Mouse (Mus musculus) neural tube, embryonic 15.5 days (tissue): ENCODE measurements around the gene Proser2. TPM values are rescaled to one million over a fixed set of nuclear protein-coding genes. Genes with fewer than 3 reads are reported as not detected.

ENCODE experiments used
- ATAC-seq: fragments of 200-750 bp; cut with Nextera tagmentation; 2 replicates; pipeline ENCODE4 v1.8.0; 2017; ENCODE audit warnings: mild to moderate bottlenecking, moderate TSS enrichment, moderate library complexity; ENCODE audit not compliant: low FRiP score
- H3K27ac ChIP-seq: fragments of 300-500 bp; sonication (generic); replicated peaks from 2 replicates; pipeline ENCODE4 v1.5.1; 2015; ENCODE audit warnings: mild to moderate bottlenecking, inconsistent platforms
- H3K27me3 ChIP-seq: fragments of 300-500 bp; sonication (generic); replicated peaks from 2 replicates; pipeline ENCODE4 v1.6.1; 2015; ENCODE audit warnings: inconsistent platforms
- H3K36me3 ChIP-seq: fragments of 300-500 bp; sonication (generic); 2 replicates; pipeline ENCODE4 v1.6.1; 2015; ENCODE audit warnings: inconsistent platforms
- H3K4me1 ChIP-seq: fragments of 300-500 bp; sonication (generic); 2 replicates; pipeline ENCODE4 v1.6.1; 2015; ENCODE audit warnings: inconsistent platforms
- H3K4me2 ChIP-seq: fragments of 300-500 bp; sonication (generic); 2 replicates; pipeline ENCODE4 v1.6.1; 2015; ENCODE audit warnings: inconsistent platforms, mild to moderate bottlenecking, moderate library complexity
- H3K4me3 ChIP-seq: fragments of 300-500 bp; sonication (generic); replicated peaks from 2 replicates; pipeline ENCODE4 v1.5.1; 2015; ENCODE audit warnings: mild to moderate bottlenecking, inconsistent platforms
- H3K9ac ChIP-seq: fragments of 300-500 bp; sonication (generic); replicated peaks from 2 replicates; pipeline ENCODE4 v1.6.1; 2015; ENCODE audit warnings: mild to moderate bottlenecking, inconsistent platforms
- H3K9me3 ChIP-seq: fragments of 300-500 bp; sonication (generic); replicated peaks from 2 replicates; pipeline ENCODE4 v1.6.1; 2016; ENCODE audit warnings: inconsistent platforms
- WGBS: fragments of 180-500 bp; shearing (Covaris S2); methylation state at CpG from one replicate; pipeline ENCODE4 v1.1.7; 2015; ENCODE audit warnings: mixed read lengths; 5-methylcytosine and 5-hydroxymethylcytosine counted together
- polyA plus RNA-seq: library from polyadenylated mRNA; unstranded; fragments of >200 nt; fragmentation: Nextera tagmentation; extraction: Ambion mirVana; gene quantifications from 2 replicates; pipeline ENCODE4 v1.2.1, GENCODE M21; 2015

Gene Proser2
- polyA plus RNA-seq, 1 experiment from 2014 or later = 14.5 TPM

DNA sequence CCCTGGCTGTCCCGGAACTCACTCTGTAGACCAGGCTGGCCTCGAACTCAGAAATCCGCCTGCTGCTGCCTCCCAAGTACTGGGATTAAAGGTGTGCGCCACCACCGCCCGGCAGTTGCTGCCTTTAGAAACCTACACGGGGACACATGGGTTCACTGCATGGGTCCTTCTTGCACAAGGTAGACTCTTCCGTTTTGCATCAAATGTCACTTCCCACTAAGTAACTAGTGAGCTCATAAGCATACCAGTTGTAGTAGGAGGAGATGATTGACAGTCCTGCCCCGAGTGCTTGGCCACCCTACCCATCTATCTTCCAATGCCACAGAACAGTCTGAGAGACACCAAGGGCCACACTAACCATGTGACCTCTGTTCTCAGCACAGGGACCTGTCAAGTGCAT lies 29.2 kb upstream of the Proser2 start:
- H3K27me3 ChIP-seq = no peaks in the 10 kb centered on the region
- ATAC-seq = no peak
- no peak overlapping the region for H3K4me2 ChIP-seq
- no peak overlapping the region for H3K9ac ChIP-seq
- no peak overlapping the region for H3K27ac ChIP-seq
- H3K36me3 ChIP-seq = no peaks in the 10 kb centered on the region
- no peak overlapping the region for H3K4me3 ChIP-seq
- H3K4me1 ChIP-seq = no peaks in the 10 kb centered on the region
- WGBS = 90% methylated on average over 9 of the region's 9 CpGs
- no peaks in the 10 kb centered on the region for H3K9me3 ChIP-seq

DNA sequence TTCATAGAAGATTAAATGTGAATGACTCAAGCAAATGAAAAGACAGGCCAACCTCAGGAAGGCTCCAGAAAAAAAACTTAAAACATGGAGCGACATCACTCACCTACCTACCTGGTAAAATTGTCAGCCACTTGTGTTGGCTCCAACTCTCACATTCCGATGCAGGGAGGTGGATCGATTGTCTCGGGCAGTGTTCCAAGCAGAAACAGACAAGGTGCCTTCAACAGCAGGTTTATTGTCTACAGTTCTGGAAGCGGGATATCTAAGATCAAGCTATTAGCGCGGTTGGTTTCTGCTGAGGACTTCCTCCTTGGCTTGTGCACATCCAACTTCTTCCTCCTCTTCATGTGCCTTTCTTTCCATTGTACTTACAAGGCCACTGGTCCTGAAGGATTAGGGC lies 27.6 kb upstream of the Proser2 start:
- 95% methylated on average over 7 of the region's 7 CpGs for WGBS
- Histone ChIP-seq H3K27me3 (no peaks in the 10 kb centered on the region), H3K9ac (no peak overlapping the region), H3K27ac (no peak overlapping the region), H3K9me3 (no peaks in the 10 kb centered on the region), H3K4me2 (no peak overlapping the region), H3K4me3 (no peak overlapping the region), H3K36me3 (no peaks in the 10 kb centered on the region), H3K4me1 (no peaks in the 10 kb centered on the region)
- ATAC-seq = no peak

DNA sequence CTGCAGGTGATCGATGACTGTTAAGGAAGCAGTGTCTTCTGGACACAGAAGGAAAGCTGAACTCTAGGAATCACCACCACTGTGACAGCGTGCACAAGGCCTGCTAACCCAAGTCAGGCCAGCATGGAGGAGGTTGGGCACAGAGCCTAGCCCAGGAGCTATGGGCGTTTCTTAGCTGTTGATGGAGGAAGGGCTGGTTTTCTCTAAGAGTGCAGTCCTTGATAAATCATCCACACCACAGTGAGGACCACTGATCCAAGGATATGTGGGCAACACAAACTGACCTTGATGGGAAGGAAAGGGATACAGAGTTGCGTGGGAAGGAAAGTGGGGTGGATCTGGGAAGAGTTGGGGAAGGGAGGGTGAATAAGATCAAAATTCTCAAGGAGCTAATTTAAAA lies 27.2 kb upstream of the Proser2 start:
- Histone ChIP-seq H3K27me3 (no peaks in the 10 kb centered on the region), H3K4me1 (no peaks in the 10 kb centered on the region), H3K9me3 (no peaks in the 10 kb centered on the region), H3K36me3 (no peaks in the 10 kb centered on the region), H3K9ac (no peak overlapping the region), H3K4me3 (no peak overlapping the region), H3K27ac (no peak overlapping the region), H3K4me2 (no peak overlapping the region)
- no peak for ATAC-seq
- WGBS = 93% methylated on average over 4 of the region's 4 CpGs

DNA sequence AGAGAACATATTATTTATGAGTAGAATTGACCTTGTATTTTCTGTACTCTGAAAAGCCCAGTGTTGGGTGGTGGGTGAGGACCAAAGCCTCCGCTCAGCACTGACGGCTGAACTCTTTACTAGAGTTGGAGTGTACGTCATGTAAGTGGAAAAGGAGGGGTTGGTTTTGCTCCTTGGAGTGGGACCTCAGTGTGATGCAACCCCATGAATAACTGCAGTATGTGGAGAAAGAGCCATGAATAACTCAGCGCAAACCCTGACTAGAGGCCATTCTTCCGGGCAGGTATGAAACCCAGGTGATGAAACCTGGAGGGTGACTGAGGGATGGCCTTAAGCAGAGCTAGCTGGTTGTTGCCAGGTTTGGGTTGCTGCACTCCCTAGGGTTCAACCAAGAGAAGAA lies 19.8 kb upstream of the Proser2 start:
- 95% methylated on average over 5 of the region's 5 CpGs for WGBS
- no peaks in the 10 kb centered on the region for H3K27me3 ChIP-seq
- no peaks in the 10 kb centered on the region for H3K4me1 ChIP-seq
- H3K9ac ChIP-seq = no peak overlapping the region
- H3K4me3 ChIP-seq = no peak overlapping the region
- H3K27ac ChIP-seq = no peak overlapping the region
- no peak for ATAC-seq
- H3K4me2 ChIP-seq = no peak overlapping the region
- no peaks in the 10 kb centered on the region for H3K36me3 ChIP-seq
- H3K9me3 ChIP-seq = no peaks in the 10 kb centered on the region

DNA sequence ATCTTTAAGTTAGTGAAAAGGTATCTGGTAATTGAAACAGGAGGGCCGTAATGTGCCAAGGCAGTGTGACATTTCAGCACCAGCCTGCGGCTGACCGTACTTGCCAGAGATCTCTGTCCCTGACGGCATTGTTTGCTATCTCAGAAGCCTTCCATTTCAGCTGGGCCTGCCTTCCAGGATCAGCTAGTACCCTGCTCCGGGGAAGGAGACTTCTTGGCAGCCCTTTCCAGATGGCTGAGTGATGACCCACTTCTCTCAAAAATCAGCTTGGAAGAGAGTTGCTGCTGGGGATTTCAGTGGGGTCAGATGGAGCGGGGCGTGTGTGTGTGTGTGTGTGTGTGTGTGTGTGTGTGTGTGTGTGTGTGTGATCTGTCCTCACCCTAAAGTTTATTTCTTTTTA lies 16.9 kb upstream of the Proser2 start:
- ATAC-seq = no peak
- H3K9me3 ChIP-seq = no peaks in the 10 kb centered on the region
- no peak overlapping the region for H3K27ac ChIP-seq
- WGBS = 89% methylated on average over 7 of the region's 7 CpGs
- H3K4me2 ChIP-seq = no peak overlapping the region
- H3K4me1 ChIP-seq = peaks cover 10% of the 10 kb centered on the region
- no peaks in the 10 kb centered on the region for H3K36me3 ChIP-seq
- no peak overlapping the region for H3K4me3 ChIP-seq
- no peaks in the 10 kb centered on the region for H3K27me3 ChIP-seq
- no peak overlapping the region for H3K9ac ChIP-seq

- Histone ChIP-seq H3K27ac (no peak overlapping the region), H3K4me1 (peaks cover 10% of the 10 kb centered on the region), H3K9ac (no peak overlapping the region), H3K27me3 (no peaks in the 10 kb centered on the region), H3K36me3 (no peaks in the 10 kb centered on the region), H3K4me3 (no peak overlapping the region), H3K4me2 (no peak overlapping the region), H3K9me3 (no peaks in the 10 kb centered on the region)
- WGBS = 88% methylated on average over 4 of the region's 4 CpGs
- ATAC-seq = no peak
Observed at GRCm38 (mm10) chr2:6146257-6146656, 16.2 kb upstream of the Proser2 start.

DNA sequence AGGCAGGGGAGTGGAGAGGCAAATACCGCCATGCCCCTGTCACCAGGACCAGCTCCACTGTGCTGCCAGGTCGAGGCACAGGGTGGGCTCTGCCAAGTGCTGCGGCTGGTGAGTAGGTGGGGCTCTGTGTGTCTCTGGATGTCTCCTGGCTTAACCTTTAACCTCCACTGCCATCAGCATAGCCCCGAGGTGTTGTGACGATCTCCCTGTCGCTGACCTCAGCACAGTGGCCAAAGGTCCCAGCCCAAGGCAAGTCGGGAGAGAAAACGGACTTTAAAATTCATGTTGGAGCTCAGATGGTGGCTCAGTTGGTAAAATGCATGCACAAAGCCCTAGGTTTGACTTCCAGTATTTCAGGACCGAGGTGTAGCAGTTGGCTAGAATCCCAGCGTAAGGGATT lies 15.6 kb upstream of the Proser2 start:
- no peaks in the 10 kb centered on the region for H3K27me3 ChIP-seq
- H3K9ac ChIP-seq = no peak overlapping the region
- H3K4me1 ChIP-seq = peaks cover 10% of the 10 kb centered on the region
- WGBS = 87% methylated on average over 10 of the region's 10 CpGs
- H3K4me2 ChIP-seq = no peak overlapping the region
- H3K4me3 ChIP-seq = no peak overlapping the region
- no peaks in the 10 kb centered on the region for H3K36me3 ChIP-seq
- ATAC-seq = no peak
- H3K27ac ChIP-seq = no peak overlapping the region; the same call in 1 of the 2 replicates
- no peaks in the 10 kb centered on the region for H3K9me3 ChIP-seq

- peaks cover 10% of the 10 kb centered on the region for H3K4me1 ChIP-seq
- no peaks in the 10 kb centered on the region for H3K9me3 ChIP-seq
- H3K36me3 ChIP-seq = no peaks in the 10 kb centered on the region
- peak overlapping the region; percentile 60; the same call in 1 of the 2 replicates for H3K27ac ChIP-seq
- no peak overlapping the region for H3K4me3 ChIP-seq
- WGBS = 66% methylated on average over 16 of the region's 16 CpGs
- peak; percentile 78 for ATAC-seq
- H3K27me3 ChIP-seq = no peaks in the 10 kb centered on the region
- H3K9ac ChIP-seq = no peak overlapping the region
- H3K4me2 ChIP-seq = no peak overlapping the region
Observed at GRCm38 (mm10) chr2:6142915-6143654, 13.1 kb upstream of the Proser2 start.

- H3K27me3 ChIP-seq = no peaks in the 10 kb centered on the region
- H3K4me3 ChIP-seq = no peak overlapping the region
- H3K9ac ChIP-seq = no peak overlapping the region
- H3K36me3 ChIP-seq = no peaks in the 10 kb centered on the region
- H3K27ac ChIP-seq = no peak overlapping the region
- H3K9me3 ChIP-seq = no peaks in the 10 kb centered on the region
- peaks cover 10% of the 10 kb centered on the region for H3K4me1 ChIP-seq
- no peak overlapping the region for H3K4me2 ChIP-seq
- WGBS = 85% methylated on average over 9 of the region's 9 CpGs
- ATAC-seq = no peak
Observed at GRCm38 (mm10) chr2:6140572-6141161, 10.7 kb upstream of the Proser2 start.

- ATAC-seq = no peak
- Histone ChIP-seq H3K9ac (no peak overlapping the region), H3K27ac (no peak overlapping the region), H3K36me3 (no peaks in the 10 kb centered on the region), H3K9me3 (no peaks in the 10 kb centered on the region), H3K4me1 (peaks cover 10% of the 10 kb centered on the region; the same call in 1 of the 2 replicates), H3K4me2 (no peak overlapping the region), H3K4me3 (no peak overlapping the region), H3K27me3 (0 out of 2 replicates have a peak, but pooled peaks cover 12% of the 10 kb centered on the region)
- 93% methylated on average over 19 of the region's 19 CpGs for WGBS
Observed at GRCm38 (mm10) chr2:6133871-6134270, 3.9 kb upstream of the Proser2 start.

GRCm38 (mm10) chr2:6128881-6129280 lies 1.1 kb downstream of the Proser2 start:
- no peak overlapping the region for H3K9ac ChIP-seq
- 49% methylated on average over 8 of the region's 8 CpGs for WGBS
- peak overlapping the region; percentile 88 for H3K4me3 ChIP-seq

GRCm38 (mm10) chr2:6128136-6128805 lies 1.7 kb downstream of the Proser2 start:
- no peak for ATAC-seq
- Histone ChIP-seq H3K27ac (no peak overlapping the region), H3K27me3 (peaks cover 12% of the 10 kb centered on the region; the same call in 1 of the 2 replicates), H3K4me1 (peaks cover 10% of the 10 kb centered on the region; the same call in 1 of the 2 replicates), H3K9ac (no peak overlapping the region), H3K9me3 (no peaks in the 10 kb centered on the region), H3K36me3 (no peaks in the 10 kb centered on the region), H3K4me3 (0 out of 2 replicates have a peak overlapping the region, but pooled peaks have one; percentile 88), H3K4me2 (peak overlapping the region; percentile 96; the same call in 1 of the 2 replicates)
- WGBS = 86% methylated on average over 11 of the region's 11 CpGs

More at GRCm38 (mm10) chr2:6128881-6129280, 1.1 kb downstream of the Proser2 start:
- Histone ChIP-seq H3K36me3 (no peaks in the 10 kb centered on the region), H3K4me2 (peak overlapping the region; percentile 96), H3K27ac (no peak overlapping the region), H3K9me3 (no peaks in the 10 kb centered on the region), H3K4me1 (peaks cover 10% of the 10 kb centered on the region; the same call in 1 of the 2 replicates), H3K27me3 (peaks cover 12% of the 10 kb centered on the region; the same call in 1 of the 2 replicates)
- no peak for ATAC-seq
